Mouse (Mus musculus): ENCODE results near the gene Prr36.

DNA sequence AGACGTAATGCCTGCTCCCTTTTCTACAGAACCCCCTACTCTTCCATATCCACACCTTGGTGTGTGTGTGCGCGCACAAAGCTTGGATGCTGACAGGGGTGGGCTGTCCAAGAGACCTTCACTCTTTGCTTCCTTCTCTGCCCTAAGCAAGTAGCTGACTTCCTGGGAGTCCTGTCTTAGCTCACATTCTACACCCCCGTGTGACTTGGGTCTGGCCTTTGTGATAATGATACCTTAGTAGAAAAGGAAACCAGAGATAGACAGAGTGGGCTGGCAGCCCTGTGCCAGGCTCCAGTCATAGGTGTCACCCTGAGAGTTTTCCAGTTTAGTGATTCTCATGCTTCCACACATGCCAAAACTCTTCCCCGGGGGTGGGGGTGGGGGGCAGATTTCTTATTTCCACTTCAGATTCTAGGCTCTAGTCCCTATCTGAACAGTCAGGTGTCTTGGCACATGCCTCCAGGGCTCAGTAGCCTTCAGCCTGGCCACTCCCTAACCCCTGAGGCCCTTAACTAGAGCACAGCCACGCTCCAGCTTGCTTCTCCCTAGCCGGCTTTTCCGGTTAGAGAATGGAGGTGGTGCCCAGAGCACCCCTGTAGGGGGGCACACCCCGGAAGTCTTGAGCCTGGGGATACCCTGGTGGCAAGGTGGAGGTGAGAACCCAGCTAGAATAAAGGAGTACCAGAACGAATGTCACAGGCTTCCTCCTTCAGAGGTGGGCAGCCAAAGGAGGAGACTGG, 13.5 kb upstream of the Prr36 start:
- no peak for TF ChIP-seq EP300 (IDR thresholded peaks at IDR 0.05; ENCODE audit: low read depth)
- TF ChIP-seq CTCF (IDR thresholded peaks at IDR 0.05; ENCODE audit: low read depth) = no peak

Measured in liver, embryonic 14.5 days (tissue).